Mouse (Mus musculus) neural tube, embryonic 10.5 days (tissue): ENCODE data around the gene Cacnb4.

Source experiments
- DNase-seq: peaks from one replicate; pipeline ENCODE4 v3.0.0-alpha.2; 2017; ENCODE audit warnings: low spot score; ENCODE audit errors: extremely low spot score

Cacnb4 gene

GRCm38 (mm10) chr2:52570171-52570570, 106.5 kb downstream of the Cacnb4 start:
- no peak for DNase-seq

DNA sequence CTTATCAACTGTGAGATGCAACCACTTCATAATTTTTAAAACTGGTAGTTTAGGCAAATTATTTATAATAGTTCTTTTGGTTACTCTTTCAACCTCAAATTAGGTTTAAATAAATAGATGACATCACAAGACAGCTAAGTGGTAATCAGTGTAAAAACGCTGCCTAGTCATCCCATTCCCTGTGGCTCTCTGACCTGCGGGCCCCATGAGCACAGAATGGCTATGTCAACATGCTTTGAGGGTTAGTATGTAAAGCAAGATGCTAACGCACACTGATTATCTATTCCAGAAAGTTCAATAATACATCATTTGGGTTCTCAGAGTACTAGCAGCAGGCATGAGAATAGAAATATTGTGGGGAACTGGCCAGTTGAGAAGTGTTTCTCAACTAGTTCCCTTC, 108.5 kb downstream of the Cacnb4 start:
- no peak for DNase-seq

DNA sequence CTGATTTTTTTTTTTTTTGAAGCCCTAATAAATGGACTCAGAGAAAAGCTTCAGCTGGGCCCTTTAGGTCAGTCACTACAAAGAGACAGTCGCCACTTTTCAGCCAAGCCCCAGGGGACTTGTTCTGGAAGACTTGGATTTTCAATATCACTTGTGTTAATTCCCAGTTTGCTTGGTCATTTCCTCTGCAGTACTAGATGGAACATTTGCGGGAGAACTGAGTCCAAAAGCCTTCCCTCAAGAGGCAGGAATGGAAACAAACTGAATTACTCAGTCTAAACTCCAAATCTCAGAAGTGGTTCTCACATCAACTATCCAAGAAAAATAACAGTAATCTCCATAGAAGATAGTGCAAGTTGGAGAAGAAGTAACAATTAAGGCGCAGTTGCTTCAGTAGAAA, 109.2 kb downstream of the Cacnb4 start:
- no peak for DNase-seq

DNA sequence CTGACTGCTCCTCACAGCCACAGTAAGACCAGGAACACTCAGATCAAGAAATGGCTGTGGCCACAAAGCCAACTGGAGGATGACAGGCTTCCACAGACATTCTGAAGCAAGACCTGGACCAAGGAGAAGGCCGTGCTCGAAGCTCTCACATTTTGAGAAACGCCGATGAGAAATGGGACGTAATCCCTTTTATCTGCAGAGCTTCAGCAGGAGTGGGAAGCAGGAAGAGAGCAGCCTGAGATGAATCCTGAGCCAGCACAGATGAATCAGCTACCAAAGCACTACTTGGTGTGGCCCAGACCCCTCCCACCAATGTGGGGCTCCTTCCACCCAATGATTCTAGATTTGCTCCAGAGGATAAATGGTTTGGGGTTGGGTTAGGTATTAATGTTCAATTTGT, 113.4 kb downstream of the Cacnb4 start:
- DNase-seq, result no peak

DNA sequence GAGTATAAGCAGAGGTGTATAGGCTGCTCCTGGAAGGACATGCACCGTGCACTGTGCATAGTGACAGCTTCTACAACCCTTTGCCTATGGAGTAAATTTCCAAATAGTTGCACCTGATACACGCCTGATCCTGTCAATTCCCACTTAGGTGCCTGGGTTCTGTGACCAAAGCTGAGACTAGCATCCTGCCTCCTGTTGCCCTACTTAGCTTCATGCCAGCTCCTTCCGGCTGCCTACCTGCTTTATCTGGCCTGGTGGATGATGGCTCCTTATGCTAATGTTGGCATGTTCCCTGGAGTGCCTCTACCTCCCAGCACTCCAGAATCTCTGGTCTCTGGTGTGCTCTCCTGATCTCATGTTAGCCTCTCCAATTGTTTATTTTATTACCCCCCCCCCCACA, 114.3 kb downstream of the Cacnb4 start:
- no peak for DNase-seq

DNA sequence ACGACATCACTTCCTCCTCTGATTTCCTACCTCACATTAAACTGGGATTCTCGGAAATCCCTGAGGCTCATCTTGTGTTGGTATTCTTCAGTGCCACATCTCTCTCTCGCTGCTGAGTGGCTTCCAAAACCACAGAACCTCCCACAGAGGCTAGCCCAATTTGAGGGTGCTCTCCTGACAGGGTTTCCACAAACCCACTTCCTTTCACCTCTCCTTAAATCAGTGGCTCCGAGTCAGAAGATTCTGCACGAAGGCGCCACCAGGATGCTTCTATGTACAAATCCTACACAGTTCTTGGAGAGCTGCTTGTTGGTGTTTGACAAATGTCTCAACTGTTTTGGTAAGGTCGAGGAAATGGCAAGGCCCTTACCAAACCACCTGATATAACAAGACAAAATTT, 115.5 kb downstream of the Cacnb4 start:
- DNase-seq, result no peak

DNA sequence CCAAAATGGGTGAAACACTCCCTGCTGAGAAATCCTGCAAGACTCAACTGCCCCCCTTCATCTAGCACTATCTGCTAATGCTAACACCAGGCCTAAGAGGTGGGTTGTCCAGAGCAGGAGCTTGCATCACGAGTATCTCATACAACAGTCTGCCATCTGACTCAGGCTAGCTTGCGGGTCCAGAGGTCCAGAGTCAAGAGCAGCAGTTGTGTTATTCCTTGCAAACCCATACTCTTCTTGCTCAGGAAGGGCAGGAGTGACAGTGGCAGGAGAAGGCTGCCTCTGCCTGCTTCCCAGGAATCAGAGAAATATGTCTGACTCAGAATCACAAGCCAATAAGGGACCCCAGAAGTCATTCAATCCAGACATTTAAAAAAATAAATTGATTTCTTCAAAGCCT, 116.4 kb downstream of the Cacnb4 start:
- DNase-seq, result no peak

- DNase-seq, result no peak
Observed at GRCm38 (mm10) chr2:52558411-52558810, 118.2 kb downstream of the Cacnb4 start.

- no peak for DNase-seq
Observed at GRCm38 (mm10) chr2:52557503-52558275, 118.9 kb downstream of the Cacnb4 start.

DNA sequence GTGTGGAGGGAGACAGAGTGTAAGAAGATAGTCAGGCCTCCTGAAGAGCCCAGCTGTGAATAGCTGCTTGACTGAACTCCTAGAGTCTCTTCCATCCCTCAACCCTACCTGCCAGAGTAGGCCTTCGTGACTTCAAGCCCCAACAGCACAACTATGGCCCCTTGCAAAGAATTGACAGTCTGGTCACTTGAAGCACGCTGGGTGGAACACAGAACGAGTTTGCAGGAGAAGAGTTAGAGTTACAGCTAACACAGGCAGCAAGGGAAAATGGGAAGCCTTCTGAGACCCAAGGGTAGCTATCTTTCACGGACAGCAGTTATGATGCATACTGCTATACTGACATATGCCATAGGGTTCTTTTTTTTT, 119.7 kb downstream of the Cacnb4 start:
- DNase-seq, result no peak

DNA sequence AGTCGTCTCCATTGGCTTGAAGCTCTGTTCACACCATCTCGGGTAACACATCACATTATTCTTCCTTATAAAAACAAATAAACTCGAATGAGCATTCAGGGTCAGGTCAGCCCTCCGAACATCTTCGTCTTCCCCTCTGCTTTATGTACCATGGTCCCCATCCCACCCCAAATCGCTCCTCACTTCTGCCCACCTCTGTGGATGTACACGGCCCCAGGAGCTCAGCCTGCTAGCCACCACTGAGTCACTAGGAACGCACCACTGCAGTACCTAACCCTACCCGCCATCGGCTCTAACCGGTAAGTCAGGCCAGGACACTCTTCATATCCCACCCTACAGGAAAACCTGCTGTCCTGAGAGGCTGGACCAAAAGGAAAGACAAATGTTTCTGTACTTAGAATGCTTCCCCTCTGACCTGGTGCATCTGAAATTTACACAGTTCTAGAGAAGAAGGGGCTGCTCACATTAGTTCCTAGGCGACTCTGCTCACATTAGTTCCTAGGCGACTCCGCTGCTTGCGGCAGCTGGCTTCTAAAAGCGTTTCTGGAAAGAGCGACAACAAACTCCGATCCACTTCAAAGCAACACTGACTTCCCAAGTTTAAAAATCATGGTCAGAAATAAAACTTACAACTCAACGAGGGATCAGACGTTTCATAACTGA, 120.2 kb downstream of the Cacnb4 start:
- DNase-seq, result no peak

GRCm38 (mm10) chr2:52548401-52548800, 128.2 kb downstream of the Cacnb4 start:
- DNase-seq, result no peak

DNA sequence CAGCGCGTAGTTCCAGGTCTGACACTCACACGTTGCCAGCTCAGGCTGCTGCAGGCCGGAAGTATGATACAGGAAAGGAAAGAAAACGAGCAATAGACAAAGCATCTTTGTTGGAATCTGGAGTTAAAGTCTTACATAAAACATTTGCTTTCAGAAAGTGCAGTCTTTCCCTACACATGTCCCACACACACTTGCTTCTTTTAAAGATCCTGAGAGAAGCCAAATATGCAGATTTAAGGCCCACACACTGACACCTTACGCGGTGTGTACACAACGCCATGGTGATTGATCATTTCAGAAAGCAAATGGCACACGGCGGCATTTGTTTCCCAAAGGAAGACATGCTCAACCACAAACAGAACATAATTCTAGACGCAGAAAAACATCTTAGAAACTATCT, 129.3 kb downstream of the Cacnb4 start:
- no peak for DNase-seq

GRCm38 (mm10) chr2:52544527-52544926, 132.1 kb downstream of the Cacnb4 start:
- no peak for DNase-seq

DNA sequence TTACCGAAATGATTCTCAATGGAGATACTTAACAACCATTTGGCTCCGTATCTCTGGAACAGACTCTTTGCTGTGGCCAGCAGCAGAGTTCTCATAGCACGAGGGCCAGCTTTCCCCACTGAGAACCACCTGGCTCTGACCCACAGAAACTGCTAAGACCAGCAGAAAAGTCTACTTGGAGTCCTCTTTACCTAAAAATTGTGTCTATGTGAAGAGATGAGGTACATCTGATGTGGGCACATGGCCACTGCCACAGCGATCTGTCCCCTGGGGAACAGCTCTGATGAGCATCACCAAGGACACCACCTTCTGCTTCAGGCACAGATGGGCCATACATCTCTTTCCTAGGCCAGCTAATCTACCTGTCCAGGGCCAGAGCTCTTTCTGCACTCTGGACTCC, 135.6 kb downstream of the Cacnb4 start:
- no peak for DNase-seq

DNA sequence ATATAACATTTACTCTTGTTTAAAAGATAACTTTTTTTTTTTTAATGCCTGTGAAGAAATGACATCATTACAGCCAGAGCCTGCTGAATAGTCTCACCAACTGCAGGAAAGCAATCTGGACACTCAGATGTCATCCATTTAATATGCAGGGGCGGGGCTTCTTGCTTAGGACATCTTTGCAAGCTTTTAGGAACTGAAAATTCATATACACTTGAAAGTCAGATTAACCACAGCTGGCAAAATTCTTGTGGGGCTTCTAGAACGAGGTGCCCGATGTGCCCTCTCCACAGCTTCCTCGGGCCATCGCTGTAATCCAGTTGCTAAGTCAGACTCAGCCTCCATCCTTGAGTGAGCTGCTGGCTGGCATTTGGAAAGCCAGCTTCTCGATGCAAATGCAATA, 137.3 kb downstream of the Cacnb4 start:
- DNase-seq, result no peak

DNA sequence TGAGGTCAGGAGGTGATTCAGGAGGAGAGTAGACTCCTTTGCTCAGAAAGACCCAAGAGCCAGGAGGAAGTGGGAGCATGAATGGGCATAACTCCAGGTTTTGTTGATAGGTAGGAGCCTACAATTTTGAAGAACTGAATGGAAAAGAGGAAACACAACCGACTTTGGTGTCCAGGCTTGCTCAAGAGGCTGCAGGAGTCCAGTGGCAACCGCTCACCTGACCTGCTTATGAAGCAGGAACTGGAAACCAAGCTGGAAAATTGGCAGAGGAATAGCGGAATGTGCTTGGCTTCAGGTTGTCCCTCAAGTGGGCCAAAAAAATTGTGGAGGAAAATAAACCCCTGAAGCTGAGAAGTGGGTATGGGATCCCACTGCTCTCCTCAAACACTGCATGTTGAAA, 139.0 kb downstream of the Cacnb4 start:
- DNase-seq, result no peak

DNA sequence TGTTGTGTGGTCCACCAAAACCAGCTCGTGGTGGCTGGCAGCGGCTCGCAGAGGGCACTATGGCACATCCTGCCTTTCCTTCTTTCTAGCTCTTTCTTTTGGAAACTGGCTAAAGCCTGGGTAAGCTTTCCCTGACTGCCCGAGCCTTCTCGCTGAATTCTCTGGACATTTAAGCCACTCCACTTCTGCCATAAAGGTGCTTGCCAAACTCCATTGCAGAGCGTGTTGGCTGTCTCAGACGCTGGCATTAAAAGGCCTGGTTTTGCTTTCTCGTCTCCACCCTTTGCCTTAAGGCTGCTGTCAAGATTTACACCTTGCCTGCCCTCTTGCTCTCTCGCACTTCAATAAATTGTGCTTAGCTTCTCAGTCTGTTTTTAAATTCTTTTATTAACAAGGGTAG, 139.5 kb downstream of the Cacnb4 start:
- no peak for DNase-seq

DNA sequence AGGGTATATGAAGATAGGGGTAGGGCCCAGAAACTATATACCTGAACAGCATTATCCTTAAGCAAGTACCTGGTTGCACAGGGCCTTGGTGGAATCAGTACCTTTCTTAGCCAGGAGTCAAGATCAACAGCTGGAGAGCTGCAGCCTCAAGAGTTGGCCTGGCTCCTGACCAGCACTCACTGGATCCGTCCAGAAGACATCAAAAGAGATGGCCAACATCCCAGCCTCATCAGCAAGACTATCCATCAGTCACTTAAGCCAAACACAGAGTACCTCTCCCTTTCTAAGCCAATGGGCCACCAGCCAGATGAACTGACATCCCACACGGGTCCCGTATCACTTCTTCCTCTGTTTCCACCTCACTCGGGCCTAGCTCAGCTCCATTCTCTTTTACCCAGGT, 140.1 kb downstream of the Cacnb4 start:
- no peak for DNase-seq

GRCm38 (mm10) chr2:52533696-52534095, 142.9 kb downstream of the Cacnb4 start:
- DNase-seq, result no peak

GRCm38 (mm10) chr2:52530521-52530920, 146.1 kb downstream of the Cacnb4 start:
- DNase-seq, result no peak

- DNase-seq, result no peak
Observed at GRCm38 (mm10) chr2:52529245-52529644, 147.4 kb downstream of the Cacnb4 start.

GRCm38 (mm10) chr2:52525876-52526592, 150.6 kb downstream of the Cacnb4 start:
- DNase-seq, result no peak
